8 mouse cellular contexts compared by ENCODE assay signal in the genomic region with DNA sequence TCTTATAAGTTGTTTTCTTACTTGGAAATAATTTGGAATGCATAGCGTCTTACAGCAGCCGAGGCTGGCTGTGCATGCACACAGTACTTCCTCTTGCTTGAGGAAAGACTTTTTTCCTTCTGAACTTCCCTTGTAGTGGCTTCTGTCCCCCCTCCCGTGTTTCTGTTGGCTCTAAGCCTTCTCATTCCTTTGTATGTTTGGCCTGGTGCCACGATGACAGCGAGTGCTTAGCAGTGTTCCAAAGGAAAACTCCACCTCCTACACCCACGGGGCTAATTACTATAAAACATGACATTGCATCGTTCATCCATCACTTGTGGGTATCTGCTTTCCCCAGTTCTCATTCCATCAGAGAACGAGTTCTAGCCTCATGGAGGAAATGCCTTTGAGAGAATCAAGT. TPM values are rescaled to one million over a fixed set of nuclear protein-coding genes. Genes with fewer than 3 reads are reported as not detected.
DNase-seq lines count a peak whose midpoint lies in the region; ATAC-seq and TF ChIP-seq lines count a peak whose summit lies in the region.

Tnfsf18 (plus strand) TSS at position 313 of the 400 bp plus-strand sequence.

- H3K36me3 ChIP-seq in midbrain, postnatal 0 days (ENCODE audit: insufficient read depth, low read length): no peaks in the 10 kb centered on the region
- H3K36me3 ChIP-seq in midbrain, embryonic 16.5 days (ENCODE audit: control insufficient read depth, insufficient read depth, low read length): no peaks in the 10 kb centered on the region
- no peaks in the 10 kb centered on the region for H3K36me3 ChIP-seq in midbrain, embryonic 10.5 days

- H3K4me3 ChIP-seq in midbrain, postnatal 0 days (ENCODE audit: low read depth, low read length): no peak within 1 kb of the TSS
- no peak within 1 kb of the TSS for H3K4me3 ChIP-seq in midbrain, embryonic 16.5 days (ENCODE audit: low read depth, low read length)
- no peak within 1 kb of the TSS for H3K4me3 ChIP-seq in midbrain, embryonic 10.5 days

- no peak for ATAC-seq in midbrain, postnatal 0 days (ENCODE audit: low FRiP score)
- no peak for ATAC-seq in midbrain, embryonic 16.5 days
- ATAC-seq in inflammation-experienced regulatory T-cells, adult 6 months: no peak

- no peak for TF ChIP-seq CTCF in midbrain, postnatal 0 days (IDR thresholded peaks at IDR 0.05)

- no peak within 1 kb of the TSS for H3K9ac ChIP-seq in midbrain, postnatal 0 days (replicated peaks; ENCODE audit: low read length, poor library complexity, severe bottlenecking)
- no peak within 1 kb of the TSS for H3K9ac ChIP-seq in midbrain, embryonic 16.5 days (ENCODE audit: low read depth, low read length)

- no peaks in the 10 kb centered on the region for H3K4me1 ChIP-seq in midbrain, postnatal 0 days (ENCODE audit: insufficient read depth, low read length)
- no peaks in the 10 kb centered on the region for H3K4me1 ChIP-seq in midbrain, embryonic 16.5 days (ENCODE audit: control insufficient read depth, insufficient read depth, low read length)
- H3K4me1 ChIP-seq in midbrain, embryonic 10.5 days: no peaks in the 10 kb centered on the region

- no peaks in the 10 kb centered on the region for H3K27me3 ChIP-seq in midbrain, postnatal 0 days (ENCODE audit: insufficient read depth, low read length)
- no peaks in the 10 kb centered on the region for H3K27me3 ChIP-seq in midbrain, embryonic 16.5 days (ENCODE audit: control insufficient read depth, insufficient read depth, low read depth, low read length)
- no peaks in the 10 kb centered on the region for H3K27me3 ChIP-seq in midbrain, embryonic 10.5 days (ENCODE audit: low read depth, poor library complexity, severe bottlenecking)

- WGBS in midbrain, postnatal 0 days: 47% methylated on average over 8 of the region's 8 CpGs
- WGBS in midbrain, embryonic 16.5 days: 52% methylated on average over 8 of the region's 8 CpGs
- 79% methylated on average over 8 of the region's 8 CpGs for WGBS in midbrain, embryonic 10.5 days

- no peaks in the 10 kb centered on the region for H3K9me3 ChIP-seq in midbrain, postnatal 0 days (ENCODE audit: low read length)
- no peaks in the 10 kb centered on the region for H3K9me3 ChIP-seq in midbrain, embryonic 16.5 days (replicated peaks; ENCODE audit: control insufficient read depth, low read length, poor library complexity, severe bottlenecking)
- H3K9me3 ChIP-seq in midbrain, embryonic 10.5 days (replicated peaks): no peaks in the 10 kb centered on the region

- H3K4me2 ChIP-seq in midbrain, postnatal 0 days (ENCODE audit: low read depth, low read length, poor library complexity, severe bottlenecking): no peak within 1 kb of the TSS
- H3K4me2 ChIP-seq in midbrain, embryonic 16.5 days (ENCODE audit: low read length): no peak within 1 kb of the TSS

- DNase-seq in midbrain, postnatal 0 days (ENCODE audit: low spot score): peak; percentile 66
- DNase-seq in cerebellum, postnatal 36 days: peak; percentile 47 to 53
- peak; percentile 82 to 86 for DNase-seq in heart, postnatal 14 days
- peak; percentile 29 to 55 for DNase-seq in layer of hippocampus, postnatal 10 days (ENCODE audit: low spot score in 2 of 2)
- DNase-seq in right cerebral cortex, postnatal 14 days: peak; percentile 37
- no peak for DNase-seq in midbrain, embryonic 10.5 days (ENCODE audit: low spot score)

- intact Hi-C loops in heart, postnatal 14 days (cut with DNase I): loop anchor here (5.0 kb wide), 1 partner anchor 92 kb away; no protein-coding TSS in a partner anchor

- no peak within 1 kb of the TSS for H3K27ac ChIP-seq in midbrain, postnatal 0 days (ENCODE audit: low read depth, low read length)
- no peak within 1 kb of the TSS for H3K27ac ChIP-seq in midbrain, embryonic 16.5 days (ENCODE audit: low read length)
- H3K27ac ChIP-seq in midbrain, embryonic 10.5 days (replicated peaks): no peak within 1 kb of the TSS

RNA-seq across cellular contexts. Expression of gene Tnfsf18, which starts in this region (rescaled TPM):
- 0.14 TPM in 1 of 2 replicates, not detected in the other for total RNA-seq in midbrain, postnatal 0 days (2014; rRNA removed)
- polyA plus RNA-seq in midbrain, postnatal 0 days (2015; fragmentation: Nextera tagmentation; extraction: Ambion mirVana): not detected in 2 replicates
- polyA plus RNA-seq in midbrain, embryonic 16.5 days (2015; fragmentation: Nextera tagmentation; extraction: Ambion mirVana): 0.09 TPM in 1 of 2 replicates, not detected in the other
- under 1 TPM; 0.10 to 0.12 TPM for total RNA-seq in heart, postnatal 14 days (2021)
- not detected for total RNA-seq in layer of hippocampus, postnatal 10 days (2021)
- not detected for polyA plus RNA-seq in inflammation-experienced regulatory T-cells, adult 6 months (2017; shearing (Covaris generic))
- not detected in 2 replicates for polyA plus RNA-seq in midbrain, embryonic 10.5 days (2016; fragmentation: Nextera tagmentation; extraction: Ambion mirVana)

Comparison
In these comparisons a context has a peak if more than half of its experiments do, and no peak if none do; other contexts are left out.
1. Peak in DNase-seq in midbrain, postnatal 0 days; RNA of the gene not detected or under 1 TPM.
2. Peak in DNase-seq in heart, postnatal 14 days; RNA of the gene not detected or under 1 TPM.
3. Peak in DNase-seq in layer of hippocampus, postnatal 10 days; RNA of the gene not detected or under 1 TPM.